Mouse (Mus musculus): ENCODE measurements at regions not wholly inside any gene's neighbourhood (a gene's known extent, or its start where the extent isn't known, plus 50 kb on each side); places are given as distances from the start of the nearest gene placed in this dataset.

- 80% methylated on average over 5 of the region's 5 CpGs for WGBS
- H3K4me1 ChIP-seq (ENCODE audit: control insufficient read depth, insufficient read depth, low read length) = no peaks in the 10 kb centered on the region
- H3K27ac ChIP-seq (ENCODE audit: insufficient read depth, low read depth, low read length) = no peak overlapping the region
- TF ChIP-seq POLR2A (IDR thresholded peaks at IDR 0.05; ENCODE audit: insufficient read depth, low read depth, low read length) (no peak), CTCF (IDR thresholded peaks at IDR 0.05; ENCODE audit: insufficient read depth, low read depth, low read length) (no peak)
- H3K4me3 ChIP-seq (ENCODE audit: insufficient read depth, low read depth, low read length) = no peak overlapping the region
Measured at GRCm38 (mm10) chr7:71139068-71139467, 212.2 kb downstream of the Gm10295 start.

GRCm38 (mm10) chr7:71129981-71130380, 221.3 kb downstream of the Gm10295 start:
- no peak for TF ChIP-seq POLR2A (IDR thresholded peaks at IDR 0.05; ENCODE audit: insufficient read depth, low read depth, low read length)
- TF ChIP-seq CTCF (IDR thresholded peaks at IDR 0.05; ENCODE audit: insufficient read depth, low read depth, low read length) = no peak
- WGBS = 95% methylated on average over 1 of the region's 1 CpGs
- no peak overlapping the region for H3K27ac ChIP-seq (ENCODE audit: insufficient read depth, low read depth, low read length)
- H3K4me1 ChIP-seq (ENCODE audit: control insufficient read depth, insufficient read depth, low read length) = no peaks in the 10 kb centered on the region
- H3K4me3 ChIP-seq (ENCODE audit: insufficient read depth, low read depth, low read length) = no peak overlapping the region

GRCm38 (mm10) chr7:71128928-71129327, 222.4 kb downstream of the Gm10295 start:
- TF ChIP-seq POLR2A (IDR thresholded peaks at IDR 0.05; ENCODE audit: insufficient read depth, low read depth, low read length) = no peak
- no peak for TF ChIP-seq CTCF (IDR thresholded peaks at IDR 0.05; ENCODE audit: insufficient read depth, low read depth, low read length)
- no peak overlapping the region for H3K4me3 ChIP-seq (ENCODE audit: insufficient read depth, low read depth, low read length)
- 64% methylated on average over 3 of the region's 3 CpGs for WGBS
- H3K4me1 ChIP-seq (ENCODE audit: control insufficient read depth, insufficient read depth, low read length) = no peaks in the 10 kb centered on the region
- no peak overlapping the region for H3K27ac ChIP-seq (ENCODE audit: insufficient read depth, low read depth, low read length)

GRCm38 (mm10) chr7:71121453-71121852, 229.8 kb downstream of the Gm10295 start:
- TF ChIP-seq POLR2A (IDR thresholded peaks at IDR 0.05; ENCODE audit: insufficient read depth, low read depth, low read length) (no peak), CTCF (IDR thresholded peaks at IDR 0.05; ENCODE audit: insufficient read depth, low read depth, low read length) (no peak)
- no peak overlapping the region for H3K27ac ChIP-seq (ENCODE audit: insufficient read depth, low read depth, low read length)
- H3K4me3 ChIP-seq (ENCODE audit: insufficient read depth, low read depth, low read length) = no peak overlapping the region
- 49% methylated on average over 5 of the region's 5 CpGs for WGBS
- H3K4me1 ChIP-seq (ENCODE audit: control insufficient read depth, insufficient read depth, low read length) = no peaks in the 10 kb centered on the region

- no peak for TF ChIP-seq POLR2A (IDR thresholded peaks at IDR 0.05; ENCODE audit: insufficient read depth, low read depth, low read length)
- no peak for TF ChIP-seq CTCF (IDR thresholded peaks at IDR 0.05; ENCODE audit: insufficient read depth, low read depth, low read length)
- 73% methylated on average over 4 of the region's 4 CpGs for WGBS
- H3K4me3 ChIP-seq (ENCODE audit: insufficient read depth, low read depth, low read length) = no peak overlapping the region
- no peaks in the 10 kb centered on the region for H3K4me1 ChIP-seq (ENCODE audit: control insufficient read depth, insufficient read depth, low read length)
- H3K27ac ChIP-seq (ENCODE audit: insufficient read depth, low read depth, low read length) = no peak overlapping the region
Measured at GRCm38 (mm10) chr7:71120975-71121374, 230.3 kb downstream of the Gm10295 start.

- no peak overlapping the region for H3K27ac ChIP-seq (ENCODE audit: insufficient read depth, low read depth, low read length)
- TF ChIP-seq CTCF (IDR thresholded peaks at IDR 0.05; ENCODE audit: insufficient read depth, low read depth, low read length) (no peak), POLR2A (IDR thresholded peaks at IDR 0.05; ENCODE audit: insufficient read depth, low read depth, low read length) (no peak)
- no peaks in the 10 kb centered on the region for H3K4me1 ChIP-seq (ENCODE audit: control insufficient read depth, insufficient read depth, low read length)
- no peak overlapping the region for H3K4me3 ChIP-seq (ENCODE audit: insufficient read depth, low read depth, low read length)
- WGBS = 88% methylated on average over 6 of the region's 6 CpGs
Measured at GRCm38 (mm10) chr7:71119987-71120386, 231.3 kb downstream of the Gm10295 start.

GRCm38 (mm10) chr7:71107101-71107500, 244.2 kb downstream of the Gm10295 start:
- Histone ChIP-seq H3K4me3 (ENCODE audit: insufficient read depth, low read depth, low read length) (no peak overlapping the region), H3K27ac (ENCODE audit: insufficient read depth, low read depth, low read length) (no peak overlapping the region), H3K4me1 (ENCODE audit: control insufficient read depth, insufficient read depth, low read length) (no peaks in the 10 kb centered on the region)
- 88% methylated on average over 6 of the region's 6 CpGs for WGBS
- TF ChIP-seq CTCF (IDR thresholded peaks at IDR 0.05; ENCODE audit: insufficient read depth, low read depth, low read length) (no peak), POLR2A (IDR thresholded peaks at IDR 0.05; ENCODE audit: insufficient read depth, low read depth, low read length) (no peak)

- H3K4me3 ChIP-seq (ENCODE audit: insufficient read depth, low read depth, low read length) = no peak overlapping the region
- no peak overlapping the region for H3K27ac ChIP-seq (ENCODE audit: insufficient read depth, low read depth, low read length)
- TF ChIP-seq POLR2A (IDR thresholded peaks at IDR 0.05; ENCODE audit: insufficient read depth, low read depth, low read length) (no peak), CTCF (IDR thresholded peaks at IDR 0.05; ENCODE audit: insufficient read depth, low read depth, low read length) (no peak)
- 94% methylated on average over 2 of the region's 2 CpGs for WGBS
- no peaks in the 10 kb centered on the region for H3K4me1 ChIP-seq (ENCODE audit: control insufficient read depth, insufficient read depth, low read length)
Measured at GRCm38 (mm10) chr7:71100266-71100665, 251.0 kb downstream of the Gm10295 start.

GRCm38 (mm10) chr7:71098276-71098675, 253.0 kb downstream of the Gm10295 start:
- no peak for TF ChIP-seq CTCF (IDR thresholded peaks at IDR 0.05; ENCODE audit: insufficient read depth, low read depth, low read length)
- TF ChIP-seq POLR2A (IDR thresholded peaks at IDR 0.05; ENCODE audit: insufficient read depth, low read depth, low read length) = no peak
- WGBS = 65% methylated on average over 4 of the region's 4 CpGs
- Histone ChIP-seq H3K4me1 (ENCODE audit: control insufficient read depth, insufficient read depth, low read length) (no peaks in the 10 kb centered on the region), H3K4me3 (ENCODE audit: insufficient read depth, low read depth, low read length) (no peak overlapping the region), H3K27ac (ENCODE audit: insufficient read depth, low read depth, low read length) (no peak overlapping the region)
